Mouse (Mus musculus) heart, adult 2 months (tissue): ENCODE measurements around the gene Adamts4. TPM values are rescaled to one million over a fixed set of nuclear protein-coding genes. Genes with fewer than 3 reads are reported as not detected.
"Not testable (repeated sequence)": the region's sequence is repeated elsewhere in the genome, so short reads cannot be mapped to it uniquely, and the experiment has no call there.

Experiments used
- DNase-seq, 2 experiments: peaks; one replicate each; pipeline ENCODE4 v3.0.0; 2021
- H3K27ac ChIP-seq: fragments of 200-600 bp; 2 replicates; pipeline ENCODE4 v1.8.1; 2022
- H3K27me3 ChIP-seq: fragments of 200-500 bp; 2 replicates; pipeline ENCODE4 v1.6.1; 2012; ENCODE audit warnings: mild to moderate bottlenecking, low read length, inconsistent platforms, mixed read lengths; ENCODE audit not compliant: control insufficient read depth, insufficient read depth
- H3K36me3 ChIP-seq: fragments of 200-500 bp; 2 replicates; pipeline ENCODE4 v1.6.1; 2012; ENCODE audit warnings: low read length, inconsistent platforms; ENCODE audit not compliant: control insufficient read depth, insufficient read depth
- H3K4me1 ChIP-seq: fragments of 200-500 bp; 2 replicates; pipeline ENCODE4 v1.6.1; 2011; ENCODE audit warnings: low read length; ENCODE audit not compliant: control insufficient read depth, insufficient read depth
- H3K4me3 ChIP-seq: fragments of 200-600 bp; 2 replicates; pipeline ENCODE4 v1.8.1; 2022
- H3K79me2 ChIP-seq: fragments of 200-500 bp; replicated peaks from 2 replicates; pipeline ENCODE4 v1.6.1; 2012; ENCODE audit warnings: mild to moderate bottlenecking, inconsistent platforms, low read length, moderate library complexity, mixed read lengths; ENCODE audit not compliant: control insufficient read depth, insufficient read depth
- H3K9ac ChIP-seq: fragments of 200-500 bp; 2 replicates; pipeline ENCODE4 v1.6.1; 2012; ENCODE audit warnings: low read depth, mild to moderate bottlenecking, control low read depth, inconsistent platforms, low read length, mixed read lengths
- CTCF ChIP-seq: fragments of 200-600 bp; IDR thresholded peaks from 2 replicates; pipeline ENCODE4 v1.8.1; 2022; ENCODE audit warnings: antibody characterized with exemption, mild to moderate bottlenecking, moderate library complexity
- EP300 ChIP-seq: fragments of 200-500 bp; IDR thresholded peaks from 2 replicates; pipeline ENCODE4 v1.6.1; 2011; ENCODE audit warnings: low read depth, low read length, control low read depth; ENCODE audit not compliant: insufficient read depth
- POLR2A ChIP-seq: fragments of 200-500 bp; IDR thresholded peaks from 2 replicates; pipeline ENCODE4 v1.6.1; 2011; ENCODE audit warnings: mild to moderate bottlenecking, low read depth, low read length, control low read depth; ENCODE audit not compliant: insufficient read depth
- WGBS: fragments of 180-500 bp; shearing (Covaris S2); methylation state at CpG from one replicate; pipeline ENCODE4 v1.1.7; 2018; 5-methylcytosine and 5-hydroxymethylcytosine counted together
- intact Hi-C: fragments of 180-260 bp; cut with DNase I; formaldehyde crosslinking; loops from one replicate; pipeline ENCODE4 v1.15.1; 2025
- polyA plus RNA-seq: library from polyadenylated mRNA; depleted of rRNA; stranded (reverse); fragments of >200 nt; gene quantifications from 2 replicates; pipeline ENCODE4 v1.2.3, GENCODE M21; 2012
- total RNA-seq, 2 experiments: library from RNA; stranded (reverse); gene quantifications; 2 replicates each; pipeline ENCODE4 v1.2.3; 2021

Adamts4 gene
- total and polyA plus RNA-seq, 3 experiments: 0.29 to 1.5 (median 0.92) TPM

DNA sequence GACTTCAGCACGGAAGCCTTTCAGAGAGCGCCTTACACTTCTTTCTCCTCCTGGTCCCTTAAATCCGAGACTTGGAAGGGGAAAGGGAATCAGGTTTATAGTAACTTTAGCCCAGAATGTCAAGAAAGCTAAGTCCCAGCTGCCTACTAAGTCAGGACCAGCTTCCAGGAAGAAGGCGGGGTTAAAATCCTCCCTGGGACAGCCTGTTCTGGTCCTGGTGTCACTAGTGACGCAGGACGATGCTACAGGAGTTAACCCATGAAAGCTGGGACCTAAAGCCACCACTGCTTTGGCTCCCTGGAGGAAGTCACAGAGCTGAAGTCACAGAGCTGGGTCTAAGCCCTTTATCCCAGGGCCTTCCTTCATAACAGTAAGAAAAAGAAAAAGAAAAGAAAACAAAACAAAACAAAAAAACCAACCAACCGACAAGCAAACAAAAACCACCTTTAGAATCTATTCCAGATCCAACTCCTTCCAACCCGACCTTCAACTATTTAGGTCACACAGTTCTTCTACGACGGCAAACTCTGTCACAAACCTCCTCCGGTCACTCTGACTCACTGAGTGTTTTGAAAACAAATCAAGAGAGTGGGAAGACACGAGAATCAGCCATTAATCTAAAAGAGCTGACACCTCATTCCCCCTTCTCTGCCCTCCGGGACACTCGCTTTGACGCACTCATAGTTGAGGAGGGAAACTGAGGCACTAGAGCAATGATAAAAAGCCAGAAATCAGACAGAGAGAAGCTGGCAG lies 10.1 kb upstream of the Adamts4 start:
- Histone ChIP-seq H3K27me3 (no peaks in the 10 kb centered on the region), H3K9ac (no peak overlapping the region), H3K4me3 (peak overlapping the region; percentile 16), H3K27ac (peak overlapping the region; percentile 60), H3K36me3 (peaks cover 21% of the 10 kb centered on the region), H3K79me2 (peaks cover 1% of the 10 kb centered on the region), H3K4me1 (peaks cover 3% of the 10 kb centered on the region)
- TF ChIP-seq POLR2A (peak; percentile 23; the same call in 1 of the 2 replicates), CTCF (no peak), EP300 (peak; percentile 84; the same call in 1 of the 2 replicates)
- peak; percentile 56 to 69 for DNase-seq
- intact Hi-C loops: loop anchor here (2.0 kb wide), 1 partner anchor 17 kb away; the partner anchor contains the start of gene Tomm40l
- 41% methylated on average over 15 of the region's 15 CpGs for WGBS

DNA sequence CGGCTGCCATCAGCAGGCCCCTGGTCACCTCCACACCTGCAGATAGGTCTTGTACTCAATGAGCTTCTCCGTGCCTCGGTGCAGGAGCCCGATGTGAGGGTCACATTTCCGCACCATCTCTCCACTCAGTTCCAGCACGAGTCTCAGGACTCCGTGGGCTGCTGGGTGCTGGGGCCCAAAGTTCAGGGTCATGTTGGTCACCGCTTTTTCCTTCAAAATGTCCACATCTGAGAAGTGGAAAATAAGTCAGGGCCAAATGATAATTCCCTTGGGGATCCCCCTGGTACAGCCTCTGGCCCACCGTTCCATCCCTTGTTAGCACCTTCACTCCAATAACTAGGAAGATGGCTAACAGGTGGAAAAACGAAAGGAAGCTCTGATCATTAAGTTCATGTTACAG lies 9.3 kb upstream of the Adamts4 start:
- 84% methylated on average over 10 of the region's 10 CpGs for WGBS
- TF ChIP-seq EP300 (no peak), POLR2A (no peak), CTCF (no peak)
- Histone ChIP-seq H3K36me3 (peaks cover 17% of the 10 kb centered on the region), H3K9ac (no peak overlapping the region), H3K79me2 (peaks cover 1% of the 10 kb centered on the region), H3K4me3 (no peak overlapping the region), H3K4me1 (peaks cover 3% of the 10 kb centered on the region), H3K27ac (peak overlapping the region; percentile 60), H3K27me3 (no peaks in the 10 kb centered on the region)
- intact Hi-C loops: no loop called here
- DNase-seq: no peak

DNA sequence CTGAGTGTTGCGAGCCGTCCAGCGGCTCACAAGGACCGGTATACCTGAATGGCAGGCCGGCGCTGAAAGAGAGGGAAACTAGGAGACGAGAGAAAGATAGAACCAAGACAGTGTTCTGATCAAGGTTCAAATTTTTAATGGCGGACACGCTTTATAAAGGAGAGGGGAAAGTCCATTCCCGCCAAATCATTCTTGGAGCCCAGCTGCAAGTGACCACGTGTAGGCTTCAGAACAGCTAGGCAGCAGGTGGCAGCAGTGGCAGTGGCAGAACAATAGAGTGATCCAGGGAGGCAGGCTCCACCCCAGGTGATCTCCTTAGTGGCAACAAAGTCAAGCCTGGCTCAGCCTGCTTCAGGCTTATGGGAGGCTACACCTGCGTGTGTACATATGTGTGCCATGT lies 8.3 kb upstream of the Adamts4 start:
- H3K27me3 ChIP-seq, H3K4me3 ChIP-seq, H3K79me2 ChIP-seq, H3K27ac ChIP-seq, DNase-seq, H3K9ac ChIP-seq, intact Hi-C loops, H3K4me1 ChIP-seq: not testable (repeated sequence)
- TF ChIP-seq CTCF: peak; percentile 17; the same call in 1 of the 2 replicates
- WGBS: 79% methylated on average over 12 of the region's 12 CpGs
- peaks cover 13% of the 10 kb centered on the region for H3K36me3 ChIP-seq

DNA sequence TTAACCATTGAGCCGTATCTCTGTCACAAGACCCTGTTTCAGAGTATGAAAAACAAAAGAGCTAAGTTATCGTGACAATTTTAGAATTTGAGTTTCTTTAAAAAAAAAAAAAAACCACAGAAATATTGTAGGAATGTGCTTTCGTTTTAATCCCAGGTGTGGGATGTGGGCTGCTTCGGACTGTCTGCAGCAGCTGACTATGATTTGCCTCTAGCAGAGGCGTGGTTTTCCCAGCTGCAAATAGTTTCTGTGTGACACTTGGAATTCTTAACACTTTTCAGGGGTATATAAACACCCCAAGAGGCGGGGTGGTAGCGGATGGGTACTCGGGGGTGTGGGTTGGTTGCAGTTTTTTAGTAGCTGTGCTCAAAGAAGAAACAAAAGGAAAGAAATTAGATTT lies 4.9 kb upstream of the Adamts4 start:
- no peak overlapping the region for H3K4me3 ChIP-seq
- intact Hi-C loops: no loop called here
- DNase-seq: no peak

DNA sequence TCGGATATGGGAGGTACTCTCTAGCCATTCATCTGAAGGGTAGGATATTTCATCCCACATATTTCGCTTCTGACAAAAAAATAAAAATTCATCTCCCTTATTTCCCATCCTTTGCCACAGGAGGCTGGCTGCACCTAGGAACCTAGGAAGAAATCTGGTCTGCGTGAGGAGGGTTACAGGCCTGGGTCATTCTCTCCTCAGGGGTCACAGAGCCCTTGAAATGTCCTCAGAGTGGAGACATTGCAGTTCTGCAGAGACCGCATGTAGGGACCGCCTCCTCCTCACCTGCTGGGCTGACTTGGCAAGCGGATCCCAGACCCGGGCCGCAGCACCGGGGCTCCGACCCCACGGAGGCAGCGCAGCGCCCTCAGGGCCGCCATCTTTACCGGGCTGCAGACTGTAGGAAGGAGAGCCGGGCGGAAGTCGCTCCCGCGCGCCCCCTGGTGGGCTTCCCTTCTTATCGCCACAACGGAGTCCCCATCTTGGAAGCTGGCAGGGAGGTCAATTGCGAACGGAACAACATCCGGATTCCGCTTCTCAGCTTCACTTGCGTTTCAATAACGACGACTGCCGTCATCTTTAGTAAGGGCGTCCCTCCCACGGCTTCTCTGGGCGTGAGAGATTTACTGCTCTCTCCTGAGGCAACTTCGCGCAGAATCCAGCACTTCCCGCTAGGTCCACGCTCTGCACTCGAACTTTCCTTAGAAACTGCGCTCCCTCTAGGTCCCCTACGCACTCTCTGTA lies 3.3 kb upstream of the Adamts4 start:
- TF ChIP-seq POLR2A (peak; percentile 95), EP300 (peak; percentile 88), CTCF (peak; percentile 97; the same call in 1 of the 2 replicates)
- under 1% methylated on average over 41 of the region's 41 CpGs for WGBS
- Histone ChIP-seq H3K4me3 (peak overlapping the region; percentile 90), H3K9ac (peak overlapping the region; percentile 84), H3K27me3 (no peaks in the 10 kb centered on the region), H3K79me2 (peaks cover 1% of the 10 kb centered on the region), H3K4me1 (peaks cover 10% of the 10 kb centered on the region), H3K27ac (peak overlapping the region; percentile 98), H3K36me3 (peaks cover 4% of the 10 kb centered on the region; the same call in 1 of the 2 replicates)
- intact Hi-C loops: loop anchor here (1.0 to 2.0 kb wide), 2 partner anchors 24 to 34 kb away; partner anchors contain the start of genes Ppox and Tomm40l
- peak; percentile 96 to 98 for DNase-seq

More for the DNA sequence above, 4.9 kb upstream of the Adamts4 start:
- TF ChIP-seq EP300 (no peak), POLR2A (no peak), CTCF (no peak)
- Histone ChIP-seq H3K79me2 (peaks cover 1% of the 10 kb centered on the region), H3K9ac (no peak overlapping the region), H3K27ac (no peak overlapping the region), H3K36me3 (peaks cover 6% of the 10 kb centered on the region), H3K27me3 (no peaks in the 10 kb centered on the region), H3K4me1 (peaks cover 10% of the 10 kb centered on the region)
- WGBS: 78% methylated on average over 8 of the region's 8 CpGs
